Mouse (Mus musculus) kidney, postnatal 0 days (tissue): Measurements from ENCODE around the gene Cdc45. TPM values are rescaled to one million over a fixed set of nuclear protein-coding genes. Genes with fewer than 3 reads are reported as not detected.

Source experiments
- ATAC-seq: fragments of 200-750 bp; cut with Nextera tagmentation; replicated peaks from 2 replicates; pipeline ENCODE4 v1.8.0; 2017; ENCODE audit warnings: low read depth, moderate number of reproducible peaks, moderate TSS enrichment, moderate library complexity; ENCODE audit not compliant: low FRiP score
- DNase-seq: peaks from one replicate; pipeline ENCODE4 v3.0.0-alpha.2; 2016; ENCODE audit warnings: low spot score
- H3K27ac ChIP-seq: fragments of 300-500 bp; sonication (generic); 2 replicates; pipeline ENCODE4 v1.5.1; 2014; ENCODE audit warnings: mild to moderate bottlenecking
- H3K27me3 ChIP-seq: fragments of 300-500 bp; sonication (generic); 2 replicates; pipeline ENCODE4 v1.6.1; 2014; ENCODE audit warnings: low read length, mixed read lengths; ENCODE audit not compliant: insufficient read depth
- H3K36me3 ChIP-seq: fragments of 300-500 bp; sonication (generic); 2 replicates; pipeline ENCODE4 v1.6.1; 2014; ENCODE audit warnings: low read length, mixed read lengths; ENCODE audit not compliant: insufficient read depth
- H3K4me1 ChIP-seq: fragments of 300-500 bp; sonication (generic); replicated peaks from 2 replicates; pipeline ENCODE4 v1.6.1; 2014; ENCODE audit warnings: antibody characterized with exemption, low read length, mixed read lengths; ENCODE audit not compliant: insufficient read depth
- H3K4me2 ChIP-seq: fragments of 300-500 bp; sonication (generic); 2 replicates; pipeline ENCODE4 v1.6.1; 2014; ENCODE audit warnings: mild to moderate bottlenecking, low read length, moderate library complexity, mixed read lengths
- H3K4me3 ChIP-seq: fragments of 300-500 bp; sonication (generic); replicated peaks from 2 replicates; pipeline ENCODE4 v1.5.1; 2014; ENCODE audit warnings: low read depth, low read length
- H3K9ac ChIP-seq: fragments of 300-500 bp; sonication (generic); 2 replicates; pipeline ENCODE4 v1.6.1; 2014; ENCODE audit warnings: low read depth, low read length
- H3K9me3 ChIP-seq: fragments of 300-500 bp; sonication (generic); replicated peaks from 2 replicates; pipeline ENCODE4 v1.6.1; 2016; ENCODE audit warnings: low read length, inconsistent platforms, mixed read lengths
- CTCF ChIP-seq: IDR thresholded peaks from 2 replicates; pipeline ENCODE4 v1.5.1; 2016; ENCODE audit warnings: antibody characterized with exemption, low read depth, mild to moderate bottlenecking, moderate library complexity
- WGBS: fragments of 180-500 bp; shearing (Covaris S2); extraction: QIAGEN DNeasy Blood & Tissue Kit; methylation state at CpG from one replicate; pipeline ENCODE4 v1.1.7; 2014; 5-methylcytosine and 5-hydroxymethylcytosine counted together
- polyA plus RNA-seq: library from polyadenylated mRNA; unstranded; fragments of >200 nt; fragmentation: Nextera tagmentation; extraction: Ambion mirVana; gene quantifications from 2 replicates; pipeline ENCODE4 v1.2.1, GENCODE M21; 2015

Cdc45 gene
- polyA plus RNA-seq, 1 experiment from 2014 or later, result 20.1 TPM

DNA sequence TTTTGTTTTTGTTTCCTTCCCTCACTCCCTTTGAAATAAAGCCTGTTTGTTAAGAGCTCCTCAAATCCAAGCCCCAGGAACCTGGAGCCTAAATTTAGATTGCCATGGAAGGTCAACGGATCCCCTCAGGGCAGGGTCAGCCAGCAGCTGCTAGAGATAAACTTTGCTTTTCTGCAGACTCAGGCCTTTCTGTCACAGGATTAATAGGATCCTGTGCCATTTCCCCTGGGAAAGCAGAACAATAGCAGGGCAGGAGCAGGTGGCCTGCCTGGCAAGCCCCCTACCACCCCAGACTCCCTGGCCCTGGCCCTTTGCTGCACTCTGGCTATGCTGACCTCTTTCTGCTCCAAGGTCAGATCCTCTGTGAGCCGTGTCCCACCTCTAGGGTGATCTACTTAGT is 37.9 kb downstream of the Cdc45 start:
- no peaks in the 10 kb centered on the region for H3K36me3 ChIP-seq
- no peak overlapping the region; the same call in 1 of the 2 replicates for H3K27ac ChIP-seq
- no peak for TF ChIP-seq CTCF
- H3K4me1 ChIP-seq, result peaks cover 16% of the 10 kb centered on the region; the same call in 1 of the 2 replicates
- no peak for ATAC-seq
- 29% methylated on average over 2 of the region's 2 CpGs for WGBS
- no peaks in the 10 kb centered on the region for H3K9me3 ChIP-seq
- DNase-seq, result peak; percentile 32
- H3K4me3 ChIP-seq, result no peak overlapping the region
- H3K4me2 ChIP-seq, result no peak overlapping the region
- no peak overlapping the region for H3K9ac ChIP-seq
- H3K27me3 ChIP-seq, result 0 out of 2 replicates have a peak, but pooled peaks cover 14% of the 10 kb centered on the region

DNA sequence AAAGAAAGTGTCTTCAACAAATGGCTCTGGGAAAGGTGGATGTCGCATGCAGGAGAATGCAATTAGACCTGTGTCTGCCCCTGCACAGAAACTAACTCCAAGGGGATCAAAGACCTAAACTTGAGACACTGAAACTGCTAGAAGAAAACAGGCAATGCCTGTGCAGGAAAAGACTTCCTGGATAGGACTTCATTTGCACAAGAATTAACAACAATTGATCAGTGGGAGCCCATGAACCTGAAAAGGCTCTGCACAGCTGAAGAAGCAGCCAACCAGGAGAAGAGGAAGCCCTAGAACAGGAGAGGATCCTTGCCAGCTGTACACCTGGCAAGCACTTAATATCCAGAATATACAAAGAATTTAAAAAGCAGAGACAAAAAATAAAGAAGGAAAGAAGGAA is 42.3 kb downstream of the Cdc45 start:
- Histone ChIP-seq H3K9me3 (no peaks in the 10 kb centered on the region), H3K27ac (no peak overlapping the region), H3K27me3 (no peaks in the 10 kb centered on the region), H3K4me2 (no peak overlapping the region), H3K36me3 (no peaks in the 10 kb centered on the region), H3K4me3 (no peak overlapping the region), H3K4me1 (no peaks in the 10 kb centered on the region; the same call in 1 of the 2 replicates), H3K9ac (no peak overlapping the region)
- no peak for TF ChIP-seq CTCF
- WGBS, result 75% methylated on average over 1 of the region's 1 CpGs
- DNase-seq, result no peak
- ATAC-seq, result no peak

DNA sequence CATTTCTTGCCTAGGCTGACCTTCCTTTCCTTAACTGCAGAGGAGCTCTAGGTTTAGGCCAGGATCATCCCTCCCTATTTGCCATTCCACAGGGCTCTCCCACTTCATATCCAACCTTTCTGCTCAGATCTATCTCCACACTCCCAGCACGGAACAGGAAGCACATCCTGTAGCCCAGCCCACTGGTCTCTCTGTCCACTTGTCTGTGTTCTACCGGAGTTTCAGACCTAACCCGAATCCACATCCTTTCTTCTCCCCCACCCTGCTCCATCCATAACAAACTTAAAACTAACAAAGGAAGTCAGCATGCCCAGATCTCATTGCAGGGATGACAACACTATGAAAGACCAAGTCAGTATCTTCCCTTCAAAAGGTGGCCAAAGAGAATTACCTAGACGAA is 45.4 kb downstream of the Cdc45 start:
- H3K9ac ChIP-seq, result no peak overlapping the region
- 71% methylated on average over 4 of the region's 4 CpGs for WGBS
- no peak overlapping the region for H3K4me3 ChIP-seq
- no peak overlapping the region for H3K27ac ChIP-seq
- TF ChIP-seq CTCF, result no peak
- H3K9me3 ChIP-seq, result no peaks in the 10 kb centered on the region
- H3K27me3 ChIP-seq, result no peaks in the 10 kb centered on the region
- no peak for DNase-seq
- H3K4me2 ChIP-seq, result no peak overlapping the region
- no peaks in the 10 kb centered on the region for H3K4me1 ChIP-seq
- no peaks in the 10 kb centered on the region for H3K36me3 ChIP-seq
- ATAC-seq, result no peak

DNA sequence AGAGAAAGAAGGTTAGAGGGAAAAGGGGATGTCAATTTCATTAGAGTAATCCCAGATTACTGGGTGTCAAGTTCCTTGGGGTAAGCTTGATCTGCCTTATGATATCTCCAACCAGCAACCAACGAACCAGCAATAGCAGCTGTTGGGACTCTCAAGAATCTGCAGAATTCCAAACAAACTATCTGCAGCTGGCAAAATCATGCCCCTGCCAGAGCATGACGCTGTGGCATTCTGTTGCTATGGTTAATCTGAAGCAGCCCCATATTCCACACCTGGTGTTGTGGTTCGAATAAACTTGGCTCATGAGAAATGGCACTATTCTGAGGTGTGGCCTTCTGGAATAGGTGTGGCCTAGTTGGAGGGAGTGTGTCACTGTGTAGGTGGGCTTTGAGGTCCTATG is 48.8 kb downstream of the Cdc45 start:
- Histone ChIP-seq H3K27me3 (no peaks in the 10 kb centered on the region), H3K4me3 (no peak overlapping the region), H3K9ac (no peak overlapping the region), H3K9me3 (no peaks in the 10 kb centered on the region), H3K27ac (no peak overlapping the region), H3K36me3 (no peaks in the 10 kb centered on the region), H3K4me2 (no peak overlapping the region), H3K4me1 (no peaks in the 10 kb centered on the region)
- no peak for ATAC-seq
- no peak for DNase-seq
- 69% methylated on average over 3 of the region's 3 CpGs for WGBS
- no peak for TF ChIP-seq CTCF

DNA sequence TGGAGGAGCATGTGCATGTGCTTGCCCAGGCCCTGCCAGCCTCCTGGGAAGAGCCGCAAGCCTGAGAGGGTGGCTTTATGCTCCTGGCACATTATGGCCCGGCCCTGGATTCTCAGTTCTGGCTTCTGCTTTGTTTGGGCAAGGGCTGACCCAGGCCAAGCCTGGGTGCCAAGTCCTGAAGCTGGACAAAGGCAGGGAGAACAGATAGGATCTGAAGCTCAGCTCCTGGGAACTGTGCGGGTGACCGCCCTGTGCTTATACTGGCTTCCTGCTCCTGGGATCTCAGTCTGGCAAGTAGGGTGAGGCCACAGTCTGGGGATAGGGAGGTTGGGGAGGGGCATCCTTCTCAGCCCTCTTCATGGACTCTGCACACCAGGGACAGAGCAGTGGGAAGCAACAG is 50.1 kb downstream of the Cdc45 start:
- no peaks in the 10 kb centered on the region for H3K4me1 ChIP-seq
- no peak overlapping the region for H3K27ac ChIP-seq
- DNase-seq (no peak), ATAC-seq (no peak)
- no peak overlapping the region for H3K9ac ChIP-seq
- no peak for TF ChIP-seq CTCF
- no peaks in the 10 kb centered on the region for H3K9me3 ChIP-seq
- H3K4me3 ChIP-seq, result no peak overlapping the region
- H3K36me3 ChIP-seq, result no peaks in the 10 kb centered on the region
- no peak overlapping the region for H3K4me2 ChIP-seq
- no peaks in the 10 kb centered on the region for H3K27me3 ChIP-seq
- WGBS, result 93% methylated on average over 4 of the region's 4 CpGs

DNA sequence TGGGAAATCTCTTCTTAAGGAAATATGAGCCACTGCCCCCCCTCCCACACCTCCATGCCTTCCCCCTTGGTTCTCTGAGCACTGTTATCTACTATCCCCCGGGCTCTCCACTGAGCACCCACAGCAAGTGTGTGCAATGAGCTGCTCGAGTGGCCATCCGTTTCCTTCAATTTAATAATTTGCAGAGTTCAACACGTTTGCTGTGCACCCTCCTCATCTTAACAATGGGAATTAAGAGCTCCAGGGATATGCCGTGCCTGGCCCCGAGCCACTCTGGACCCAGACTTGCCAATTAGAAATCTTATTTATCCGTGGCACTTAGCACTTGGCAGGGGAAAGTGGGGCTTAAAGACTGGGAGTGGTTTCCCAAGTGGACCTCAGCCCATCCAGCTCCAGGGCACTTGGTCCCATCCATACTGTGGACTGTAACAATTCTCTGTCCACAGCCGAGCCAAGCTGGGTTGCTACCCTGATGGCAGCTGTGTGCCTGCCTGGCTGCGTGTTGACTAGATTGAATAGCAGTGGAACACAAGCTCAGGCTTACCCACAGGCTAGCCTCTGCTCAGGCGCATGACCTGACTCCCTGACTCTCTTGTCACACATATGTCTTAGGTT is 59.8 kb downstream of the Cdc45 start:
- 63% methylated on average over 10 of the region's 10 CpGs for WGBS
- Histone ChIP-seq H3K9me3 (no peaks in the 10 kb centered on the region), H3K36me3 (no peaks in the 10 kb centered on the region), H3K9ac (no peak overlapping the region), H3K4me3 (no peak overlapping the region), H3K27ac (no peak overlapping the region), H3K4me2 (no peak overlapping the region), H3K4me1 (no peaks in the 10 kb centered on the region; the same call in 1 of the 2 replicates), H3K27me3 (no peaks in the 10 kb centered on the region)
- no peak for DNase-seq
- ATAC-seq, result 0 out of 2 replicates have a peak, but pooled peaks have one; percentile 33
- no peak for TF ChIP-seq CTCF

DNA sequence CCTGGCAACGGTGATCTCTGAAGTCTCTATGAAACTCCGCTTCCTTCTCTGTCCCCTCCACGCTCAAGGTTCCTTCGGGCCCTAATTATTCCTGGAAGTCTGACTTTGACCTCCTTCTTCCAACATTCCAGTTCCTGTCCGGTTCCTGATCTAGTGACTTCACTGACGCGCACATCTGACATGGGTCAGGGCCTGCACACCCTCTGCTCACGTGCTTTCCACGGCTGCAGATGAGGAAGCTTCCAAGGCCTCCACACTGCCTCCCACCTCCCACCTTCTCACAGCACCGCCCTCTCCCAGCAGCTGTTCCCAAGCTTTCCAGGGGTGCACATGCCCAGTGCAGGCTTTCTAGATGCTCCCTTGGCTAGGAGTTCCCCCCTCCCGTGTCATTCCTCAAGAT is 60.7 kb downstream of the Cdc45 start:
- WGBS, result 50% methylated on average over 11 of the region's 11 CpGs
- H3K9ac ChIP-seq, result no peak overlapping the region
- H3K4me3 ChIP-seq, result no peak overlapping the region
- DNase-seq, result peak; percentile 11
- H3K27ac ChIP-seq, result no peak overlapping the region
- H3K4me2 ChIP-seq, result no peak overlapping the region
- no peaks in the 10 kb centered on the region for H3K9me3 ChIP-seq
- H3K36me3 ChIP-seq, result no peaks in the 10 kb centered on the region
- no peak for TF ChIP-seq CTCF
- H3K4me1 ChIP-seq, result no peaks in the 10 kb centered on the region; the same call in 1 of the 2 replicates
- no peaks in the 10 kb centered on the region for H3K27me3 ChIP-seq
- ATAC-seq, result peak; percentile 87
